Mouse (Mus musculus): ENCODE measurements around the gene Ccdc162. TPM values are rescaled to one million over a fixed set of nuclear protein-coding genes. Genes with fewer than 3 reads are reported as not detected.

Gene Ccdc162
- polyA plus RNA-seq, 1 experiment from 2014 or later: 0.69 TPM

DNA sequence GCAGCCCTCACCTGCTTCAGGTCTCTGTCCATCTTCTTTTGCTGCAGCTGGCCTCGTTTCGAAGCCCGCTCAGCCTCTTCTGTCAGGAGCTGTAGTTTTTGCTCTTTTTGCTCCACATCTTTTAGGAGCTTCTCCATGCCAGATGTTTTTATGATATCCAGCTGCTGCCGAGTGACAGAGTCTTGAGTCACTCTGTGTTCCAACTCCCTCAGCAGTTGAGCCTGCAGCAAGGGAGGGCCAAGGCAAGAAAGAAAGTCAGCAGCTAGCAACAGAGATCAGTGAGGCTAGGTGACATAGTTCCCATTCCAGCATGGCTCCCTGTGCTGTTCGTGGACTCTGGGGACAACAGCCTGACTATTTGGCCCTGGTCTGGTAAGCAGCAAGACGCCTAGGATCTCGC lies 165.7 kb downstream of the Ccdc162 start:
- no peak overlapping the region for H3K4me2 ChIP-seq (ENCODE audit: low read depth, low read length)
- DNase-seq (ENCODE audit: low spot score) (peak; percentile 9), ATAC-seq (replicated peaks; ENCODE audit: insufficient number of reproducible peaks, low FRiP score, low TSS enrichment, low read depth) (no peak)
- no peak overlapping the region for H3K4me3 ChIP-seq (ENCODE audit: low read depth, low read length)
- peaks cover 4% of the 10 kb centered on the region for H3K9me3 ChIP-seq (replicated peaks; ENCODE audit: control insufficient read depth, low read length)
- no peaks in the 10 kb centered on the region for H3K27me3 ChIP-seq (ENCODE audit: control insufficient read depth, insufficient read depth, low read length)
- 72% methylated on average over 7 of the region's 7 CpGs for WGBS
- H3K27ac ChIP-seq (replicated peaks; ENCODE audit: low read depth, low read length): no peak overlapping the region
- H3K4me1 ChIP-seq (ENCODE audit: control insufficient read depth, insufficient read depth, low read length): no peaks in the 10 kb centered on the region; the same call in 1 of the 2 replicates
- H3K9ac ChIP-seq (replicated peaks; ENCODE audit: low read length): no peak overlapping the region
- no peaks in the 10 kb centered on the region for H3K36me3 ChIP-seq (replicated peaks; ENCODE audit: control insufficient read depth, insufficient read depth, low read depth, low read length)

DNA sequence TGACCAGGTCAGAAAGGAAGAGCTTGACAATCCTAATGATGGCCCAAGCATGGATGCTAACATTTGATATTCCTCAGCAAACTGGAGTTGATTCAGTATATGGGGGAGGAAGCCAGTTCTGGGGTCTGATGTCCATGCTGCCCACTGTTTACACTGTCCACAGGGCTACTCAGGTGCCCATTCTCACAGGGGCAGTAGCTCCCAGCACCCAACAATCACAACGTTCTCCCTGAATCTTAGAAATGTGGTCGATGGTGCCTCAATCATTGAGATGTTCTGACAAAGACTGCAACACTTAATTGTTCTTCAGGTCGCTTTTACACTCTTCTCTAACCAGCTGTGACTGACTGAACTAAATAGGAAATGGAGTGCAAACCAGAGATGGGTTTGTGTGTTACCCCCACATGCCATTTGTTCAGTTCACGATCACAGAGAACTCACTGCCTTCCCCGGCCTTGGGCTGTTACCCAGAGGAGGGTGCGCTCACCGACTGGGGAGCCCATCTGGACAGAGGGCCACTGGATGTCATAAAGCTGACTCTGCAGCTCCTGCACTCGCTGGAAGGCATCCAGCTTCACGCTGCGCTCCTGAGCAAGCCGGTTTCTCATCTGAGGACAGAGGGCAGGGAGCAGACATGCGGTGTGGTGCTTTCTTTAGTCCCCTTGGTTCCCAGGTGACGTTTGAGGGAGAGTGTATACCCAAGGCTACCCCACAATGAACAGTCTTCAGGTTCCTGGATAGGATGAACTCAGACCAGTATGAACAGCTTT lies 169.9 kb downstream of the Ccdc162 start:
- peaks cover 4% of the 10 kb centered on the region for H3K9me3 ChIP-seq (replicated peaks; ENCODE audit: control insufficient read depth, low read length)
- 66% methylated on average over 13 of the region's 13 CpGs for WGBS
- H3K4me2 ChIP-seq (ENCODE audit: low read depth, low read length): no peak overlapping the region
- H3K4me3 ChIP-seq (ENCODE audit: low read depth, low read length): no peak overlapping the region
- no peaks in the 10 kb centered on the region for H3K4me1 ChIP-seq (ENCODE audit: control insufficient read depth, insufficient read depth, low read length)
- H3K9ac ChIP-seq (replicated peaks; ENCODE audit: low read length): no peak overlapping the region
- no peak overlapping the region for H3K27ac ChIP-seq (replicated peaks; ENCODE audit: low read depth, low read length)
- ATAC-seq (replicated peaks; ENCODE audit: insufficient number of reproducible peaks, low FRiP score, low TSS enrichment, low read depth) (no peak), DNase-seq (ENCODE audit: low spot score) (no peak)
- no peaks in the 10 kb centered on the region for H3K36me3 ChIP-seq (replicated peaks; ENCODE audit: control insufficient read depth, insufficient read depth, low read depth, low read length)
- H3K27me3 ChIP-seq (ENCODE audit: control insufficient read depth, insufficient read depth, low read length): no peaks in the 10 kb centered on the region

- Histone ChIP-seq H3K4me3 (ENCODE audit: low read depth, low read length) (no peak overlapping the region), H3K27ac (replicated peaks; ENCODE audit: low read depth, low read length) (no peak overlapping the region), H3K36me3 (replicated peaks; ENCODE audit: control insufficient read depth, insufficient read depth, low read depth, low read length) (no peaks in the 10 kb centered on the region), H3K9ac (replicated peaks; ENCODE audit: low read length) (no peak overlapping the region), H3K9me3 (replicated peaks; ENCODE audit: control insufficient read depth, low read length) (peaks cover 4% of the 10 kb centered on the region), H3K27me3 (ENCODE audit: control insufficient read depth, insufficient read depth, low read length) (no peaks in the 10 kb centered on the region), H3K4me2 (ENCODE audit: low read depth, low read length) (no peak overlapping the region), H3K4me1 (ENCODE audit: control insufficient read depth, insufficient read depth, low read length) (no peaks in the 10 kb centered on the region)
- 52% methylated on average over 7 of the region's 7 CpGs for WGBS
- DNase-seq (ENCODE audit: low spot score) (no peak), ATAC-seq (replicated peaks; ENCODE audit: insufficient number of reproducible peaks, low FRiP score, low TSS enrichment, low read depth) (no peak)
These were observed 171.1 kb downstream of the Ccdc162 start for GRCm38 (mm10) chr10:41545224-41545755.

DNA sequence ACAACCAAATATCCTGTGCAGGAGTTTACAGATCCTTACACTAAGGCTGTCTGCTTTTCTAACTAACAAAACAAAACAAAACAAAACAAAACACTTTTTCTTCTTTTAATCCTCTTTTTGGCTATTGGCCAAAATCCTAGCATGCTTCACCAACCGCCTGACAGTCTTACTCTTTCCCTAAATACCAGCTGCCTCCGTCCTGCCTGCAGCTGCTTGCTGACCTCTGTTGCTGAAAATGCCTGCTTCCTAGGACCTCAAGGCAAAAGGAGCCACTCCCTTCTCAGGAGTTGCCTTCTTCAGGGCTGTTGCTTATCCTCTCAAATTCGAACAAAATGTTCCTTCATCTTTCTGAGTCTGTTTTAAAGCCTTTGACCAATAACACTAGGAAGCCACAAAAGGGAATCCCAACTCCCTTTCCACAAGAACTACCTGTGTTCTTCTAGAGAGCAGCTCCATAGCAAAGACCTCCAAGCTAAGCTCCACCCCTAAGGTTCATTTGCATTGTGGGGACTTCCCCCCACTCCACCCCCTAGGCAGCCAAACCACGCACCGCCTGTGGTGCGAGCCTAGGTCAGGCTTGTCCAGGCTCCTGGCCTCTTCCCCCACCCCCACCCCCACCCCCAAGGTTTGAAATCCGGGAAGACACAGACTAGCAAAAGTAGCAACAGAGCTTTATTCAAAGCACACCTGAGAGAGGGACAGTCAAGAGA lies 171.8 kb downstream of the Ccdc162 start:
- ATAC-seq (replicated peaks; ENCODE audit: insufficient number of reproducible peaks, low FRiP score, low TSS enrichment, low read depth) (no peak), DNase-seq (ENCODE audit: low spot score) (peak; percentile 18)
- H3K27me3 ChIP-seq (ENCODE audit: control insufficient read depth, insufficient read depth, low read length): no peaks in the 10 kb centered on the region
- no peak overlapping the region for H3K4me3 ChIP-seq (ENCODE audit: low read depth, low read length)
- H3K9me3 ChIP-seq (replicated peaks; ENCODE audit: control insufficient read depth, low read length): peaks cover 4% of the 10 kb centered on the region
- no peaks in the 10 kb centered on the region for H3K4me1 ChIP-seq (ENCODE audit: control insufficient read depth, insufficient read depth, low read length)
- no peak overlapping the region for H3K27ac ChIP-seq (replicated peaks; ENCODE audit: low read depth, low read length)
- no peak overlapping the region for H3K4me2 ChIP-seq (ENCODE audit: low read depth, low read length)
- WGBS: 5% methylated on average over 7 of the region's 7 CpGs
- no peak overlapping the region for H3K9ac ChIP-seq (replicated peaks; ENCODE audit: low read length)
- H3K36me3 ChIP-seq (replicated peaks; ENCODE audit: control insufficient read depth, insufficient read depth, low read depth, low read length): no peaks in the 10 kb centered on the region

GRCm38 (mm10) chr10:41543844-41544243 lies 172.6 kb downstream of the Ccdc162 start:
- Histone ChIP-seq H3K4me3 (ENCODE audit: low read depth, low read length) (no peak overlapping the region), H3K27me3 (ENCODE audit: control insufficient read depth, insufficient read depth, low read length) (no peaks in the 10 kb centered on the region), H3K9me3 (replicated peaks; ENCODE audit: control insufficient read depth, low read length) (no peaks in the 10 kb centered on the region), H3K27ac (replicated peaks; ENCODE audit: low read depth, low read length) (no peak overlapping the region), H3K36me3 (replicated peaks; ENCODE audit: control insufficient read depth, insufficient read depth, low read depth, low read length) (no peaks in the 10 kb centered on the region), H3K4me1 (ENCODE audit: control insufficient read depth, insufficient read depth, low read length) (no peaks in the 10 kb centered on the region), H3K9ac (replicated peaks; ENCODE audit: low read length) (no peak overlapping the region), H3K4me2 (ENCODE audit: low read depth, low read length) (no peak overlapping the region)
- WGBS: 76% methylated on average over 2 of the region's 2 CpGs
- DNase-seq (ENCODE audit: low spot score) (no peak), ATAC-seq (replicated peaks; ENCODE audit: insufficient number of reproducible peaks, low FRiP score, low TSS enrichment, low read depth) (no peak)

DNA sequence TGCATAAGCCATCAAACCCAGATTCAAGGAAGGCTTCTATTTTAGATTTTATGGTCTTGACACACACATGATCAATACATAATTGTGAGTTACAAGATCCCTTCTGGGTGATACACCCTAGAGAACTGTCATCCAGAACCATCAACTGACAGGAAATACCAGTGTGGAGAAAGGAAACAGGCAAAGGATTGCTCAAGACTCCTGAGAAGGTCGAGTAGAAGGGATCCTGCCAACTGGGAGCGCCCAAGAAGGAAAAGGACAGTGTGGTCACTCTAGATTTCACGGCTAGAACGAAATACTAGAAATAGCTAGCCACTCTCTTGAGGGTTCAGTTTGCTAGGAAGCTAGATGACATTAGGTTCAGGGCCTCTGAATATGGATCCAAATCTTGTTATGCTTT lies 173.0 kb downstream of the Ccdc162 start:
- Histone ChIP-seq H3K27me3 (ENCODE audit: control insufficient read depth, insufficient read depth, low read length) (no peaks in the 10 kb centered on the region), H3K4me1 (ENCODE audit: control insufficient read depth, insufficient read depth, low read length) (no peaks in the 10 kb centered on the region), H3K9me3 (replicated peaks; ENCODE audit: control insufficient read depth, low read length) (no peaks in the 10 kb centered on the region), H3K4me2 (ENCODE audit: low read depth, low read length) (no peak overlapping the region), H3K4me3 (ENCODE audit: low read depth, low read length) (no peak overlapping the region), H3K9ac (replicated peaks; ENCODE audit: low read length) (no peak overlapping the region), H3K36me3 (replicated peaks; ENCODE audit: control insufficient read depth, insufficient read depth, low read depth, low read length) (no peaks in the 10 kb centered on the region), H3K27ac (replicated peaks; ENCODE audit: low read depth, low read length) (no peak overlapping the region)
- 78% methylated on average over 4 of the region's 4 CpGs for WGBS
- DNase-seq (ENCODE audit: low spot score) (no peak), ATAC-seq (replicated peaks; ENCODE audit: insufficient number of reproducible peaks, low FRiP score, low TSS enrichment, low read depth) (no peak)

GRCm38 (mm10) chr10:41542057-41542456 lies 174.4 kb downstream of the Ccdc162 start:
- Histone ChIP-seq H3K4me2 (ENCODE audit: low read depth, low read length) (no peak overlapping the region), H3K4me3 (ENCODE audit: low read depth, low read length) (no peak overlapping the region), H3K27ac (replicated peaks; ENCODE audit: low read depth, low read length) (no peak overlapping the region), H3K27me3 (ENCODE audit: control insufficient read depth, insufficient read depth, low read length) (no peaks in the 10 kb centered on the region), H3K9ac (replicated peaks; ENCODE audit: low read length) (no peak overlapping the region), H3K4me1 (ENCODE audit: control insufficient read depth, insufficient read depth, low read length) (no peaks in the 10 kb centered on the region), H3K9me3 (replicated peaks; ENCODE audit: control insufficient read depth, low read length) (no peaks in the 10 kb centered on the region), H3K36me3 (replicated peaks; ENCODE audit: control insufficient read depth, insufficient read depth, low read depth, low read length) (no peaks in the 10 kb centered on the region)
- WGBS: 95% methylated on average over 6 of the region's 6 CpGs
- DNase-seq (ENCODE audit: low spot score) (no peak), ATAC-seq (replicated peaks; ENCODE audit: insufficient number of reproducible peaks, low FRiP score, low TSS enrichment, low read depth) (no peak)

DNA sequence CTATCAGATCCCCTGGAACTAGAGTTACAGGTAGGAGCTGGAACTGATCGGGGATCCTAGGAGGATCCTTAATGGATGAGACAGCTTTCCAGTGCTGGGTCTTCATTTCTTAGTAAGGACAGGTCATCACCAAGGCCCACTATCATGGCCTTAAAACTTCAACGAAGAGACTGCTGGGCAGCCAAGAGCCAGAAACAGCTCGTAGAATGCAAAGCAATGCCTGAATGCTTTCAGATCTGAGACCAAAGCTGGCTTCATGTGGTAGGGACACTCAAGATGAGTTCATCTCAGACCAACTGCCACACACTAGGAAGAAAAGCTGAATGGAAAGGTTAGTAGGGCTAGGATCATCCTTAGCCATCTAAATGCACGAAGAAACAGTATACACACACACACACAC lies 177.4 kb downstream of the Ccdc162 start:
- DNase-seq (ENCODE audit: low spot score) (no peak), ATAC-seq (replicated peaks; ENCODE audit: insufficient number of reproducible peaks, low FRiP score, low TSS enrichment, low read depth) (no peak)
- no peak overlapping the region for H3K9ac ChIP-seq (replicated peaks; ENCODE audit: low read length)
- WGBS: 90% methylated on average over 4 of the region's 4 CpGs
- H3K27me3 ChIP-seq (ENCODE audit: control insufficient read depth, insufficient read depth, low read length): no peaks in the 10 kb centered on the region
- H3K9me3 ChIP-seq (replicated peaks; ENCODE audit: control insufficient read depth, low read length): no peaks in the 10 kb centered on the region; the same call in 1 of the 2 replicates
- no peak overlapping the region for H3K4me3 ChIP-seq (ENCODE audit: low read depth, low read length)
- no peaks in the 10 kb centered on the region; the same call in 1 of the 2 replicates for H3K36me3 ChIP-seq (replicated peaks; ENCODE audit: control insufficient read depth, insufficient read depth, low read depth, low read length)
- H3K4me1 ChIP-seq (ENCODE audit: control insufficient read depth, insufficient read depth, low read length): no peaks in the 10 kb centered on the region
- no peak overlapping the region for H3K27ac ChIP-seq (replicated peaks; ENCODE audit: low read depth, low read length)
- H3K4me2 ChIP-seq (ENCODE audit: low read depth, low read length): no peak overlapping the region

Measured in embryonic facial prominence, embryonic 11.5 days (tissue).